Mouse (Mus musculus): ENCODE measurements around the gene Dmap1.
A peak's percentile ranks its signal among the peaks of the same experiment; 100 is the strongest.

Gene Dmap1

DNA sequence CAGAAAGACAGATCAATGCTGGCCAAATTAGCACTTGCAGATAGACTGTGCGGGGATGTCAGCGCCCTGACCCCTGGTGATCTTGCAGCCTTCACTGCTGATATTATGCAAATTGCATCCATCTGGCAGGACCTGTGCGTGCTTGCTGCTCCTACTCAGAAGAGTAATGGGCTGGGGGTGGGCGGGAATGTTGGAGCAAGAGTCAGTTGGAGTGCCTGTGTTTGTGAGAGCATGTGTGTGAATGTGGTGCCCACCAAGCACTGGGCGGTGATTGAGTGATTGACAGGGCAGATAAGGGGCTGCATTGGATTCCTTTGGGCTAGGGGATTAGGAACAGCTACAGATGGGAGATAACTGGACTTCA, 26.6 kb downstream of the Dmap1 start:
- DNase-seq, result no peak

DNA sequence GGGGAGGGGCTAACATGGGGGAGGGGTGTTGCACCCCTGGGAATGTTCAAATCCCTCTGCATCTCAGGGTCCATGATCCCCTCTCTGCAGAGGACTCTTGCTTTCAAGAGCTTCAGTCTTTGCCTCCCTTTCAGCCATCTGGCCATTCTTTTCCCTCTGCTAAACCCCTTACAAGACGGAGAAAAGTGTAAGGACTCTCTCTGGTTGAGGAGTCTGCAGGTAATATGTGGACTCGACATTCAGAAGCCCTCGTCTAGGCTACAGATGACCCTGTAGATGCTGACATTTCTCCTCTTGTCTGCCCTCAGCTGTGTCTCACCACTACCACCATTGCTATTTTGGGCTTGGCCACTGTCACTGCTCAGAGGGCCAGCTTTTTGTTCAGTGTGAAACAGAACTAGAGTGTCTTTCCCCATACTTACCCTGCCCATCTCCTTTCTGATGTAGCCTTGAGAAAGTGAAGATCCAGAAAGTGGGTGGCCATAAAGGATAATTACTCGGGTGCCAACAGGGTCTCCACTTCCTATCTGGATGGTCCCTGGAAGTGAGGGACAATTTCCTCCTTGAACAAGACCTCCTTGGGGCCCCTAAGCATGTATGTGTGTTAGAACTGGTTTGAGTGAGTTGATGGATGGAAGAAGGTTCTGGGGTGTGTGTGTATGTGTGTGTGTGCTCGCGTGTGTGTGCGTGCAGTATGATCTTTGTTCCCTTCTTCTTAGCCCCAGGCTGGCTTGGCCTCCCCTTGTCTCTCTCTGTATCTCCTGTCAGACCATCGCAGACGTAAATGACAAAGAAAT, 27.2 kb downstream of the Dmap1 start:
- no peak for DNase-seq

DNA sequence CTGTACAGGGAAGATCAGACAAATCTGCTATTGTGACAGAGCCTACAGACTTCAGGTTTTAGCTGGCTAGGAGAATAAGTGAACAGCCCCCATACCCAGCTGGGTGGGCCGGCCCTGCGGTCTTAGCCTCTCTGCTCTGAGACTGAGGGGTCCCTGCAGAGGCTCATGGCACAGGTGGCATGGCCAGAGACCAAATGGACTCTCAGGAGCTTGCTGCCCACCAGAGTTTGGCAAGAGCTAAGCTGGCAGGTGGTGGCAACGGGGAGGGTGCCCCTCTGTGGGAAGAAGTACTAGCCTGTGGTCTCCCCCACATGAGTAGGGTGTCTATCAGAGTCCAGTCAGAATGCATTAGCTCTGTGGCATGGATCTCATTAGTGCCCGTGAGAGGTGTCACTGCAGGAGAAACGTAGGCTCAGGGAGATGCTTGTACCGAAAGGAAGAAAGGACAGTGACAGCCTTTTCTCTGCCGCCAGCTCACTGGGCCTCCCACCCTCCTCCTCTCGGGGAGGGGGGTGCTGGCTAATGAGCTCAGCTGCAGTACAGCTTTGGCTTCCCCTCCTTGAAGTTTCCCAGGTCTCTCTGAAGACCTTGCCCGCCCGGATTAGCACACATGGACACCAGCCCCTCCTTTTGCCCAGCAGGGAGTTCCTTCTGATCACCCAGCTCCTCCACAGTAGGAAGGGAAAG, 27.9 kb downstream of the Dmap1 start:
- no peak for DNase-seq

DNA sequence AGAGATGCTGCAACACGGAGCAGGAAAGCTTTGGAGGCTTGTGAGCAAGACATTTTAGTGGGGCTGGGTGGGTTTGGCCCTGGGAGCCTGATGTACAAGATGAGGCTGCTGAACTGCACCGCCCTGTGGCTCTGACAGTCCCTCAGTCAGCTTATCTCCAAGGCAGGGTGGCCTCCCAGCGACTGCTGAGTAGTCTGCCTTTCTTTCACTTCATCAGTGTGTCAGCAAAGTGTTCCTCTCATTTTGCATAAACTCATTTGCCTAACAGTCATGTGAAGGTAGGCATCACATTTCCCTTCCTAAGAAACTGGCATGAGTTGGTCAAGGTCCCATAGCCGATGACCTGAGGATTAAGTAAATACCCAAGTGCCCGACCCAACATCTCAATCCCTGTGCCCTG, 29.3 kb downstream of the Dmap1 start:
- no peak for DNase-seq

DNA sequence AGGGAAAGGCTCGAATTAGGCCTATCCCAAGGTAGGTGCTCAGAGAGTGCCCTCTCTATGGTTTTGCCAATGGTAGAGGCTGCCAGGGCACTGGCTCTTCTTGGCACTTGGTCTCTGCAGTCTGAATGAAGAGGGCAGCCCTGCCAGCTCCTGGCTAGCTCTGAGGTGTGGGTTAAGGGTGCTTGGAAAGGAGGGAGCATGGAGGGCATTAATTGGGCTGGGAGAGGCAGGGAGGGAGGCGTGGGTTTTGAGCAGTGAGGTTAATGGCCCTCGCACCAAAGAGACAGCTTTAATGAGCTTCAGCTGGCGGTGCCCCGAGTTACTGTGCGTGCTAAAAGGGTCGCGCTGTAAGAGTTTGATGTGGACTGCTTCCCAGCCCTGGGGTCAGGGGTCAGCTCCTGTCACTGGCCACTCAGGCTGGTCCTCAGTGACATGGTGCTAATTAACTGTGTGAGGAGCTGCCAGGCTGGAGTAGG, 30.4 kb downstream of the Dmap1 start:
- peak; percentile 44 to 63 for DNase-seq

DNA sequence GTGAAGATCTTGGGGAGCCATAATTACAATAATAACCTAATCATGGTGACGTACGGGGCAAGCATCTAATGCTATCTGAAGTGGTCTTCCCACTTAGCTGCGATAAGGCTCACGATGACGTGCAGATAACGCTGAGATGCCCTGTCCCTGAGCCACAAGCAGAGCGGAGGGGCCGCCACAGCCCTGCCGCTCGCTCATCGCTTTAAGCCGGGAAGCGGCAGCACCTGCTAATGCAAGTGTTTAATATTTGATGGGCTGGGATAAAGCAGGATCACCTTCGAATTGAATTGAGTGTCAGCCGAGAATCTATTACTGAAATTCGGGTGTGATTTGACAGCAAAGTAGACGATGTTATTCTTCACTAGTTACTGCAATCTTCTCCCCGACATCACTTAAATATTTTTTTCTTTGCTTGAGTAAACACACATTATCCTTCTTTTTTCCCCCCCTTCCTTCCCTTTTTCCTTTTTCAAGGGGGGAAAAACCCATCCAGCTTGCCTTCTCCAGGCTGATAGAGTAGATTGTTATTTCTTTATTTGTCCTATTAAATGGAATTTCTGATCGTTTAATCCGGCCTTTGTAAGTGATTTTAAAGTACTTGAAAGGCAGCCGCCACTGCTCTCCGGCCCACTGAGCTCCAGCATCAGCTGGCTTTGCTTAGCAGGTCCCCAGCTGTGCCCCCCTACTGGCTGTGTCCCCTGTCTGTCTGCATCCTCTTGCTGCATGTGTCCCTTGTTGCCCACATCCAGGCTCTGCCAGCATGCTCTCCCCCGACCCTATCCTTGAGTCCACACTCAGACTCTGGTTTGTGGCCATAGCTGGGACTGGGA, 34.9 kb downstream of the Dmap1 start:
- DNase-seq, result no peak

DNA sequence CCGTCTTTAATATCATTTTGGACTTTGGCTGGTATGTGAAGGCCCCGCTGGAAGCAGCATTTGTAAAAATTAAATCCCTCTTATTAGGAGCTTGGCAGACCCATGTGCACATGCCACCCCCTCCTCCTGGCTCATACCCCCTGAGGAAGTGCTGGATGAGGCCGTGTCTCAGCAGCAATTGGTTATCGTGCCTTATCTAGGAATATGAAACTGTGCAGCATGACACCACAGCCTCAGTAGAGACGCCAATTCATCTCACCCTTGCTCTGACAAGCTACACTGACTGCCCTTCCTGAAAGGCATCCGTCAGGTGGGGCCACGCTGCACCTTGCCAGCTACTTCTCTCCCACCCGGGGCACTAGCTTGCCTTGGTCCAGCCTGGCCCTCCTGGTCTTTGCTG, 35.6 kb downstream of the Dmap1 start:
- no peak for DNase-seq

DNA sequence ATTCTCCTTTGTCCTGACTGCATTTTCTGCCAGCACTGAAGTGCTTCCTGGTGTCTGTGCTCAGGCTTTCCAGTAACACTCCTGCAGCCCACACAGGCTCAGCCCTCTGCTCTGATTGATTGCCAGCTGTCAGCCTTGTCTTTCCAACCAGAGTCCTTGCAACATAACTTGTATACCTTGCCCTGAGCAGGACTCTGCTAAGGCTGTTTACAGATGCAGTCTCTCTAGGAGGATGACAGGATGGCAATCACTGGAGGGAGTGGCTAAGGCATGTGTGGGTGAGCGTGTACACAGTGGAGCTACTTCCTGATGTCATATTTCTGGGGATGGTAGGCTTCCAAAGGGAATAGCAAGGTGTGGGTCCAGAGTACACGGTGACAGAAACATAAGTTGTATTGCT, 36.2 kb downstream of the Dmap1 start:
- no peak for DNase-seq

DNA sequence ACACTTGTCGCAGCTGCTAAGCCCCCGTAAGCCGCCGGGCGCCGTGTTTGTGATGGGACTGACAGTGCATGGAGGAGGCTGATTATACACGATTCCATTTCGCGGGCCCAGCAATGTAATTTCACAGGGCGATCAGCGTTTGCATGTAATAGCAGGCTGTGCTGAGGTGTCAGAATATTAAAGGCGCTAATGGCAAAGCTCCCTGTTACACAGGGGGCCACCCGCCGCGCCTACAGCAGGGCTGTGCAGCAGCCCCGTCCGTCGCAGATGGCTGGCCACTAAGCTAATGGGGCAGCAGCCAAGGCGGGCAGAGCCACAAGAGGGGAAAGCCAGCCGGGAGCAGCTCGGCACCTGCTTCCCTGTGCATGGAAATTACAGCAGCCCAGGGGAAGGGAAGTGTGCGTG, 37.0 kb downstream of the Dmap1 start:
- peak; percentile 55 to 70 for DNase-seq

DNA sequence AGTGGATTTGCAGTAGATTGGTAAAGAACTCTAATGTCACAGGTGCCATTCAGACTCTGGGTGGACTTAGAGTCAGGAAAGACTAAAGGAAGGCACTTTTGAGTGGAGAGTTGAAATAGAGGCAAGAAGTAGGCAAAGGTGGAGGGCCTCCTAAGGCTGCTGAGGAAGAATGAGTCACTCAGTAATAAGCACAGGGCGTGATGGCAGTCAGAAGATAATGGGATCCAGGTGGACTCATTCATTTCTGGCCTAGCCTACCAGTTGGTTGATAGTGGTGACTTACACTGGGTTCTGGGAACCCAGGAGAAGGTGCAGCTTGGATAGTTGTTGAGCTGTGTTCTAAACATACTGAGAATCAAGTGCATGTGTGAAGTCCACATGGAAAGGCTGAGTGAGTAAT, 40.3 kb downstream of the Dmap1 start:
- DNase-seq, result no peak

DNA sequence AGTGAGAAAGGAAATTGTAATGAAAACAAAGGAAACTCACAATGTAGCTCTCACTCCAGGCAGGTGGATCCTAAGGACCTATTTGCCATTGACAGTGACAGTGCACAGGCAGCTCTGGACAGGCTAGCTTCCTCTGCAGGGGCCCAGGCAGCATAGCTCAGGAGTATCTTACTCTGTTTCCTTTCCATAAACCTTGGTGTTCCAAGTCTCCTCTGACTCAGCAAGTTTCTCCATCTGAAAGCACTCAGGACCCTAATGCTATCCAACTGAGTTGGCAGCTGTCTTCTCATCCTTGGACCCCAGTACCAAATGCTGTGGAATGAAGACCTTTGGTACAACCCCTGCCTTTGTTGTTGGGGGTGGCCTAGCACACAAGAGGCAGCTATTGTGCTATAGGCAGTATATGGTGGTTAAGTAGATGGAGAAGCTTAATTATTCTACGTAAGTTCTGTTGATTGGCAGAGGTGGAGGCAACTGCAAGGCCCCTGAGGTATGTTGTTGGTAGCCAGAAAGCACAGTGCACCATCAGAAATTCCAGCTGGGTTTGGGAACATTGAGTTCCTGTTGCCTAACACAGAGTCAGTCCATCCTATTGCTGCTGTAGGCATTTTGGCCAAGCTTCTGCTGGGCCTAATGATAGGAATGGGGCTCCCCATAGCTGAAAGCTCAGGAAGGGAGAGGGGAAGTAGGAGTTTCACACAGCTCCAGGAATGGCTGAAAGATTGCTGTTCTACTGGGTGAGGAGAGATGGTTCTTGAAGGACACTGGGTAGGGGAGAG, 41.0 kb downstream of the Dmap1 start:
- no peak for DNase-seq

DNA sequence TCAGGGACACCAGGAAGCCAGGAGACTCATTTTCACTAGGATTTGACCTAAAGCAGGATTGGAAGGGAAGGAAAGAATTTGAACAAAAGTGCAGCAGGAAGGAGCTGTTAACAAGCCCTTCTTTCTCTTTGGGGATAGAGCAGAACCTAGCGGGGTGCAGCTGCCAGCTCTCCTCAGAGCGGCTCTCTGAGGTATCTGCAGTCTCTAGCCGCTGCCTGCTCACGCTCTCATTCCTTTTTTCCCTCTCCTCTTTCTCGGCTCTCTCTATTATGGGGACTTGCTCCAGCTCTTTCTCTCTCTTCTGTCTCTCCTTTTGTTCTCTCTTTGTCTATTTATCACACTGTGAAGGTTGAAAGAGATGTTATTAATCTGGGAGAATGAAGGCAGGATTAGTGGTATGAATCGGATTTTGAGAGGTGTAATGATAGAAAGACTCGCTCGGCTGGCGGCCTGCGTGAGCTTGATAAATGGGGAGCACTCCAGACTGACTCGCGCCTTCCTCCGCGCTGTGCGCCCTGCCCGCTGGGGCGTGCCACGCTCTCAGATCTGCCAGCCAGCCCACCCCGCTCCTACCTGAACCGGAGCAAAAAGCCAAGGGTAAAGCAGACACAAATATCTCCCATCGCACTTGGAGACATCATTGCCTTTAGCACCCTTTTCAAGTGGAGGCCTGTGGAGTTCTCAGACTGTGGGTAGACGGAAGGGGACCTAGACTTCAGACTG, 45.0 kb downstream of the Dmap1 start:
- DNase-seq, result no peak

DNA sequence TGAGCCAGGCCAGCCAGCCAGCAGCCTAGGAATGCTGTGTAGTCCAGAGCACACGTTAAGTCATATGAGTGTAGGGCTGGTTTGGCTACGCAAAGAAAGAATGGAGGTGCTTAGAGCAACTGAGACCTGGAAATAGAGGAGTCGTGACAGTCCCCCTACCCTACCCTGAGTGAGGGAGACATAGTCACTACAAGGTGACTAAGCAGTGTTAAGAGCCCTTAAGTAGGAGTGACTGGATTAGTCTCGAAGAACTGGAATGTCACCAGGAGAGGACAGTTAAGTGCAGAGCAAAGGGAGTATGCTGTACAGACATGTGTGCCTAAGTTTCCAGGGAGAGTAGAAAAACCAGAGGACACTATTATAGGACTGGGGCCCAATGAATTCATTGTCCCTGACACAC, 45.9 kb downstream of the Dmap1 start:
- no peak for DNase-seq

DNA sequence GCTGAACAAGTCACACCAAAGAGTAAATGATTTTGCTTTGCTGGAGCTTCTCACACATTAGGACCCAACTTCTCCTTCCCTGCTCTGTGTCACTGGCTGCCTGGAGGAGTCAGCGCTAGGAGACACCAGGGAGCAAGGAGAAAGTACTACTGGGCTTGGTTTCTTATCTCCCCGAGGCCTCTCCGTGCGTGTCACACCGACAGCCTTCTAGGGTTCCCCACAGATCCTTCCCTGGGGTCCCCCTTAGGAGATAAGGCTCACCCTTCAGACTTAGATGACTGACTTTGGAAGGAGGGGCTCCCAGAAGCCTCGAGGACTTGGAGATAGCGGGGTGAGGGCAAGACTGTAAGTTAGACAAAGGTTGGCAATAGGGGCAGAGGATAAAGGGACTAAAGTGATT, 47.4 kb downstream of the Dmap1 start:
- no peak for DNase-seq

DNA sequence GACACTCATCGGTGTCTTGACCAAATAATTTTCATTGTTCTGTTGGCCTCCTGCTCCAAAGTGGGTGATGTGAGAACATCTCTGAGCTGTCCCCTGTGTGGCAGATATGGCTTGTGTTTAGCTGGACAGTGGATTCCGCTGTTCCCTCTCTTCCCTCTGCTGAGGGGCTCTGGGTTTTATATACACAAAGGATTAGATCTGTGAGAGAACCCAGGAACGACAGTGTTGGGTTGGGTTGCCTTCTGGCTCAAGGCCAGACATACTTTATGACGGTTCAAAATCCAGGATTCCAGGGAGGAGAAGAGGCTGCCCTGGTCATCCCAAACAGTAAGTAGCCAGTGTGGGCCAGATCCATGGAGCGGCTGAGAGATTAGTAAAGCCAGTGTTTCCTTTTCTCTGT, 48.5 kb downstream of the Dmap1 start:
- DNase-seq, result no peak

DNA sequence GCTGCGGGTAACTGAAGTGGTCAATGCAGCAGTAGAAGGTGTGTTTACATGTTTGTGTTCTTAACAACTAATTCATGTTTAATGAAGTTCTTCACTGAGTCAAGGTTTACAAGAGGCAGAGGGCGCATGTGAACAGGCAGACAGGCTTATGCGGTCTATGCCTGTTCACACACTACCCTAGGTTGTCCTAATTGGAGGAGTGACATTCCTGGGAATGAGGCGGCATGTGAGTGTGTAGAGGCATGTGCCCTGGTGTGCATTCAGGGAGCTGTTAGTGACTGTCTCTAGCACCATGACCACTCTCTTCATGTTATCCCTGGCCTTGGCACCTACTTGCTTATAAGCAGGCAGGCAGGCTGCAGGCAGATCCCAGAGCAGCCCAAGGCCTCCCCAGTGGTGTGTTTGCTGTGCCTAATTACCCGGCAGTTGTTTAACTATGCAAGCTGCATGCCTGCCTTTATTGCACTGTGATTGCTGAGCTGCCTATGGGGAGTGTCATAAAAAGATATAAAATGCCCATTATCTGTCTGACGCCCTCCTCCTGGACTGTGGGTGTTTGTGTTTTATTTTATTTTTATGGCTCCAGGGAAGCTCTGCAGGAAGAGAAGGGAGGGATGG, 51.9 kb downstream of the Dmap1 start:
- DNase-seq, result no peak

DNA sequence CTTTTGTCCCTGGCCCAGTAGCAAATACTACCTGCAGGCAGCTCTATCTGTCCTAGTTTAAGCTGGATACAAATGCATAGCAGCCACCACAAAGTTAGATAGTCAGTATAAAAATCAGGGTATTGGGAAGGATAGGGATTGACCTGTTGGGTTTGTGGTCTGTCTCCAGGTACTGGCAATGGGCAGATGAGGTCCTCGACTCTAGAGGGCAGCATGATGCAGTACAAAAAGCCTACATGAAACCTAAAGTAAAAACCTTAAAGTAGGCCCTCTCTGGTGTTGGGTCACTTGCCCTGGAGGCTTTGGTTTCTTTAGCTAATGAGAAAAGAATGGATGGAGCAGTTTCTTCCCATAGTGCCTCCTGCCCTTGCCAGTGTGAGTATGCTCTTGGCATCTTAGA, 53.6 kb downstream of the Dmap1 start:
- no peak for DNase-seq
